Mouse (Mus musculus) neural tube, embryonic 14.5 days (tissue): ENCODE measurements around the gene Tle4. TPM values are rescaled to one million over a fixed set of nuclear protein-coding genes. Genes with fewer than 3 reads are reported as not detected.
"Not testable (repeated sequence)": the region's sequence is repeated elsewhere in the genome, so short reads cannot be mapped to it uniquely, and the experiment has no call there.

Experiments
- ATAC-seq: fragments of 200-750 bp; cut with Nextera tagmentation; 2 replicates; pipeline ENCODE4 v1.8.0; 2017; ENCODE audit warnings: low read depth, mild to moderate bottlenecking, moderate TSS enrichment, moderate library complexity
- H3K27ac ChIP-seq: fragments of 300-500 bp; sonication (generic); 2 replicates; pipeline ENCODE4 v1.5.1; 2014; ENCODE audit warnings: low read depth, mild to moderate bottlenecking, control low read depth, low read length, moderate library complexity, mixed read lengths
- H3K27me3 ChIP-seq: fragments of 300-500 bp; sonication (generic); 2 replicates; pipeline ENCODE4 v1.6.1; 2014; ENCODE audit warnings: low read length; ENCODE audit not compliant: control insufficient read depth, insufficient read depth
- H3K36me3 ChIP-seq: fragments of 300-500 bp; sonication (generic); 2 replicates; pipeline ENCODE4 v1.6.1; 2014; ENCODE audit warnings: low read length, mixed read lengths; ENCODE audit not compliant: control insufficient read depth, insufficient read depth
- H3K4me1 ChIP-seq: fragments of 300-500 bp; sonication (generic); 2 replicates; pipeline ENCODE4 v1.6.1; 2014; ENCODE audit warnings: low read length; ENCODE audit not compliant: control insufficient read depth, insufficient read depth
- H3K4me2 ChIP-seq: fragments of 300-500 bp; sonication (generic); 2 replicates; pipeline ENCODE4 v1.6.1; 2014; ENCODE audit warnings: mild to moderate bottlenecking, low read depth, low read length, control low read depth
- H3K4me3 ChIP-seq: fragments of 300-500 bp; sonication (generic); 2 replicates; pipeline ENCODE4 v1.5.1; 2014; ENCODE audit warnings: low read depth, low read length, control low read depth, mixed read lengths
- H3K9ac ChIP-seq: fragments of 300-500 bp; sonication (generic); replicated peaks from 2 replicates; pipeline ENCODE4 v1.6.1; 2014; ENCODE audit warnings: low read depth, mild to moderate bottlenecking, control low read depth, low read length, mixed read lengths
- H3K9me3 ChIP-seq: fragments of 300-500 bp; sonication (generic); 2 replicates; pipeline ENCODE4 v1.6.1; 2016; ENCODE audit warnings: low read length; ENCODE audit not compliant: control insufficient read depth
- WGBS: fragments of 180-500 bp; shearing (Covaris S2); extraction: QIAGEN DNeasy Blood & Tissue Kit; methylation state at CpG from one replicate; pipeline ENCODE4 v1.1.7; 2014; 5-methylcytosine and 5-hydroxymethylcytosine counted together
- polyA plus RNA-seq: library from polyadenylated mRNA; unstranded; fragments of >200 nt; fragmentation: Nextera tagmentation; extraction: Ambion mirVana; gene quantifications from 2 replicates; pipeline ENCODE4 v1.2.1, GENCODE M21; 2014

Tle4 gene
- polyA plus RNA-seq = 27.0 and 28.4 TPM in 2 replicates

- Histone ChIP-seq H3K27me3 (no peaks in the 10 kb centered on the region), H3K27ac (peak within 1 kb of the TSS; percentile 96), H3K9ac (peak within 1 kb of the TSS; percentile 88), H3K4me2 (peak within 1 kb of the TSS; percentile 58), H3K36me3 (no peaks in the 10 kb centered on the region), H3K9me3 (no peaks in the 10 kb centered on the region), H3K4me1 (peaks cover 11% of the 10 kb centered on the region), H3K4me3 (peak within 1 kb of the TSS; percentile 91)
- under 1% methylated on average over 71 of the region's 71 CpGs for WGBS
- ATAC-seq = peak; percentile 97
These were observed at the start of gene Tle4 for GRCm38 (mm10) chr19:14597917-14598689. Gene Tle4 (minus strand): TSS chr19:14598051.

- 87% methylated on average over 2 of the region's 2 CpGs for WGBS
These were observed 47.8 kb upstream of the Tle4 start for GRCm38 (mm10) chr19:14645666-14646065.

GRCm38 (mm10) chr19:14644756-14645155 is 46.9 kb upstream of the Tle4 start:
- WGBS = 80% methylated on average over 3 of the region's 3 CpGs
- H3K4me3 ChIP-seq = no peak overlapping the region
- no peak overlapping the region for H3K4me2 ChIP-seq
- no peaks in the 10 kb centered on the region for H3K4me1 ChIP-seq
- no peaks in the 10 kb centered on the region for H3K36me3 ChIP-seq
- H3K9ac ChIP-seq = no peak overlapping the region
- H3K27ac ChIP-seq = no peak overlapping the region
- H3K27me3 ChIP-seq = no peaks in the 10 kb centered on the region
- ATAC-seq = no peak
- H3K9me3 ChIP-seq = no peaks in the 10 kb centered on the region

More at GRCm38 (mm10) chr19:14645666-14646065, 47.8 kb upstream of the Tle4 start:
- H3K4me3 ChIP-seq = no peak overlapping the region
- ATAC-seq = no peak
- no peaks in the 10 kb centered on the region for H3K36me3 ChIP-seq
- H3K27me3 ChIP-seq = no peaks in the 10 kb centered on the region
- no peak overlapping the region for H3K4me2 ChIP-seq
- no peak overlapping the region for H3K27ac ChIP-seq
- no peak overlapping the region for H3K9ac ChIP-seq
- H3K4me1 ChIP-seq = no peaks in the 10 kb centered on the region
- H3K9me3 ChIP-seq = no peaks in the 10 kb centered on the region

- H3K36me3 ChIP-seq, H3K9me3 ChIP-seq, ATAC-seq, H3K27ac ChIP-seq, H3K9ac ChIP-seq, H3K4me1 ChIP-seq, H3K4me2 ChIP-seq, H3K4me3 ChIP-seq, H3K27me3 ChIP-seq: not testable (repeated sequence)
- 88% methylated on average over 4 of the region's 4 CpGs for WGBS
These were observed 45.2 kb upstream of the Tle4 start for GRCm38 (mm10) chr19:14643091-14643490.

GRCm38 (mm10) chr19:14642663-14643062 is 44.8 kb upstream of the Tle4 start:
- H3K4me1 ChIP-seq = no peaks in the 10 kb centered on the region
- H3K36me3 ChIP-seq = no peaks in the 10 kb centered on the region
- H3K9ac ChIP-seq = no peak overlapping the region
- H3K4me3 ChIP-seq = no peak overlapping the region
- H3K9me3 ChIP-seq = no peaks in the 10 kb centered on the region
- ATAC-seq = no peak
- WGBS = 86% methylated on average over 10 of the region's 10 CpGs
- no peak overlapping the region for H3K4me2 ChIP-seq
- H3K27me3 ChIP-seq = no peaks in the 10 kb centered on the region
- H3K27ac ChIP-seq = no peak overlapping the region

- Histone ChIP-seq H3K4me1 (no peaks in the 10 kb centered on the region), H3K36me3 (no peaks in the 10 kb centered on the region), H3K9ac (no peak overlapping the region), H3K9me3 (no peaks in the 10 kb centered on the region), H3K27me3 (no peaks in the 10 kb centered on the region), H3K4me2 (no peak overlapping the region), H3K4me3 (no peak overlapping the region), H3K27ac (no peak overlapping the region)
- WGBS = 64% methylated on average over 10 of the region's 10 CpGs
- no peak for ATAC-seq
These were observed 37.5 kb upstream of the Tle4 start for GRCm38 (mm10) chr19:14635213-14635928.

- Histone ChIP-seq H3K27ac (no peak overlapping the region), H3K4me3 (no peak overlapping the region), H3K4me1 (no peaks in the 10 kb centered on the region), H3K4me2 (no peak overlapping the region), H3K27me3 (no peaks in the 10 kb centered on the region), H3K9me3 (no peaks in the 10 kb centered on the region), H3K36me3 (no peaks in the 10 kb centered on the region), H3K9ac (no peak overlapping the region)
- no peak for ATAC-seq
- 63% methylated on average over 4 of the region's 4 CpGs for WGBS
These were observed 25.5 kb upstream of the Tle4 start for GRCm38 (mm10) chr19:14623355-14623754.

GRCm38 (mm10) chr19:14620534-14620933 is 22.7 kb upstream of the Tle4 start:
- H3K27me3 ChIP-seq = no peaks in the 10 kb centered on the region
- WGBS = 95% methylated on average over 1 of the region's 1 CpGs
- no peaks in the 10 kb centered on the region for H3K36me3 ChIP-seq
- ATAC-seq = no peak
- no peaks in the 10 kb centered on the region for H3K9me3 ChIP-seq
- no peak overlapping the region for H3K4me2 ChIP-seq
- no peak overlapping the region for H3K9ac ChIP-seq
- H3K4me1 ChIP-seq = no peaks in the 10 kb centered on the region
- H3K27ac ChIP-seq = no peak overlapping the region
- no peak overlapping the region for H3K4me3 ChIP-seq

- H3K4me1 ChIP-seq = no peaks in the 10 kb centered on the region
- no peaks in the 10 kb centered on the region for H3K27me3 ChIP-seq
- no peaks in the 10 kb centered on the region for H3K9me3 ChIP-seq
- H3K36me3 ChIP-seq = no peaks in the 10 kb centered on the region
- no peak for ATAC-seq
- no peak overlapping the region for H3K4me3 ChIP-seq
- no peak overlapping the region for H3K9ac ChIP-seq
- H3K4me2 ChIP-seq = no peak overlapping the region
- H3K27ac ChIP-seq = no peak overlapping the region
These were observed 22.0 kb upstream of the Tle4 start for GRCm38 (mm10) chr19:14619814-14620213.
